Comparison of ENCODE assay signal across 11 mouse cellular contexts in genomic region chr2:84779210-84779609, GRCm38 (mm10). TPM values are rescaled to one million over a fixed set of nuclear protein-coding genes. Genes with fewer than 3 reads are reported as not detected.
A peak's percentile ranks its signal among the peaks of the same experiment; 100 is the strongest.
DNase-seq lines count a peak whose midpoint lies in the region; ATAC-seq lines count a peak whose summit lies in the region.
"Had no signal": no experiment of that assay in that cellular context is flagged by ENCODE, and none has a peak within 500 bp of the region (broad histone marks: within the 10 kb centered on the region; RNA-seq: fewer than 3 reads in every experiment).

No protein-coding gene starts in this region.

- peak; percentile 25 for DNase-seq in embryonic facial prominence, embryonic 11.5 days (ENCODE audit: low spot score)
- DNase-seq in embryonic facial prominence, embryonic 10.5 days (ENCODE audit: low spot score) = no peak
- DNase-seq in lung, postnatal 10 days = peak; percentile 40
- DNase-seq in lung, adult 18-20 months = no peak
- DNase-seq in thymus, postnatal 25 days = peak; percentile 55
- DNase-seq in cerebellum, postnatal 4 days (ENCODE audit: low spot score in 2 of 2) = no peak
- DNase-seq in kidney, postnatal 14 days = no peak
- DNase-seq: kidney, postnatal 36 days had no signal

- no peaks in the 10 kb centered on the region for H3K27me3 ChIP-seq in embryonic facial prominence, embryonic 11.5 days (ENCODE audit: control insufficient read depth, insufficient read depth, low read length)
- no peaks in the 10 kb centered on the region for H3K27me3 ChIP-seq in embryonic facial prominence, embryonic 10.5 days (replicated peaks; ENCODE audit: low read depth, poor library complexity, severe bottlenecking)
- H3K27me3 ChIP-seq: limb, embryonic 15.5 days; neural tube, embryonic 12.5 days had no signal

- 60% methylated on average over 6 of the region's 6 CpGs for WGBS in embryonic facial prominence, embryonic 11.5 days
- WGBS in embryonic facial prominence, embryonic 10.5 days = 65% methylated on average over 6 of the region's 6 CpGs

- no peak overlapping the region for H3K27ac ChIP-seq in embryonic facial prominence, embryonic 11.5 days (replicated peaks; ENCODE audit: low read depth, low read length)
- no peak overlapping the region for H3K27ac ChIP-seq in embryonic facial prominence, embryonic 10.5 days (replicated peaks)
- H3K27ac ChIP-seq: limb, embryonic 15.5 days; neural tube, embryonic 12.5 days had no signal

- no peak overlapping the region for H3K4me2 ChIP-seq in embryonic facial prominence, embryonic 11.5 days (ENCODE audit: low read depth, low read length)
- H3K4me2 ChIP-seq: limb, embryonic 15.5 days; neural tube, embryonic 12.5 days had no signal

- no peaks in the 10 kb centered on the region for H3K36me3 ChIP-seq in embryonic facial prominence, embryonic 11.5 days (replicated peaks; ENCODE audit: control insufficient read depth, insufficient read depth, low read depth, low read length)
- H3K36me3 ChIP-seq in embryonic facial prominence, embryonic 10.5 days (replicated peaks) = no peaks in the 10 kb centered on the region
- H3K36me3 ChIP-seq: limb, embryonic 15.5 days; neural tube, embryonic 12.5 days had no signal

- no peak overlapping the region for H3K4me3 ChIP-seq in embryonic facial prominence, embryonic 11.5 days (ENCODE audit: low read depth, low read length)
- no peak overlapping the region for H3K4me3 ChIP-seq in embryonic facial prominence, embryonic 10.5 days
- H3K4me3 ChIP-seq: limb, embryonic 15.5 days; neural tube, embryonic 12.5 days had no signal

- peaks cover under 1% of the 10 kb centered on the region; the same call in 1 of the 2 replicates for H3K4me1 ChIP-seq in embryonic facial prominence, embryonic 11.5 days (ENCODE audit: control insufficient read depth, insufficient read depth, low read length)
- H3K4me1 ChIP-seq in embryonic facial prominence, embryonic 10.5 days = peaks cover 16% of the 10 kb centered on the region

- no peak overlapping the region for H3K9ac ChIP-seq in embryonic facial prominence, embryonic 11.5 days (replicated peaks; ENCODE audit: low read length)
- H3K9ac ChIP-seq: limb, embryonic 15.5 days; neural tube, embryonic 12.5 days had no signal

- no peak for ATAC-seq in embryonic facial prominence, embryonic 11.5 days (replicated peaks; ENCODE audit: insufficient number of reproducible peaks, low FRiP score, low TSS enrichment, low read depth)
- ATAC-seq in hematopoietic stem cell, adult 5-6 weeks (replicated peaks in 1 of 2; ENCODE audit: insufficient read depth in 1 of 2, low FRiP score in 2 of 2, low TSS enrichment in 1 of 2, low read depth in 1 of 2, poor library complexity in 2 of 2, severe bottlenecking in 2 of 2) = peak; percentile 88

- no peaks in the 10 kb centered on the region for H3K9me3 ChIP-seq in embryonic facial prominence, embryonic 11.5 days (replicated peaks; ENCODE audit: control insufficient read depth, low read length)
- H3K9me3 ChIP-seq in embryonic facial prominence, embryonic 10.5 days = no peaks in the 10 kb centered on the region
- H3K9me3 ChIP-seq: limb, embryonic 15.5 days; neural tube, embryonic 12.5 days had no signal

RNA-seq across cellular contexts. Expression of gene Serping1, which starts 4.0 kb away (rescaled TPM):
- 21.0 and 22.4 TPM in 2 replicates for polyA plus RNA-seq in embryonic facial prominence, embryonic 11.5 days (2014; fragmentation: Nextera tagmentation; extraction: Ambion mirVana)
- 16.6 and 18.7 TPM in 2 replicates for polyA plus RNA-seq in embryonic facial prominence, embryonic 10.5 days (2016; fragmentation: Nextera tagmentation; extraction: Ambion mirVana)
- 0.63 TPM in 1 of 2 replicates, not detected in the other for total RNA-seq in hematopoietic stem cell, adult 5-6 weeks (2017)

RNA-seq across cellular contexts. Expression of gene Ube2l6, which starts 19.4 kb away (rescaled TPM):
- polyA plus RNA-seq in embryonic facial prominence, embryonic 11.5 days (2014; fragmentation: Nextera tagmentation; extraction: Ambion mirVana) = 30.6 and 36.1 TPM in 2 replicates
- 22.7 and 25.8 TPM in 2 replicates for polyA plus RNA-seq in embryonic facial prominence, embryonic 10.5 days (2016; fragmentation: Nextera tagmentation; extraction: Ambion mirVana)
- 39.4 and 43.4 TPM in 2 replicates for total RNA-seq in hematopoietic stem cell, adult 5-6 weeks (2017)

RNA-seq across cellular contexts. Expression of gene Gm19426, which starts 35.8 kb away (rescaled TPM):
- polyA plus RNA-seq in embryonic facial prominence, embryonic 11.5 days (2014; fragmentation: Nextera tagmentation; extraction: Ambion mirVana) = 5.9 and 6.4 TPM in 2 replicates
- 8.0 and 9.5 TPM in 2 replicates for polyA plus RNA-seq in embryonic facial prominence, embryonic 10.5 days (2016; fragmentation: Nextera tagmentation; extraction: Ambion mirVana)
- total RNA-seq in hematopoietic stem cell, adult 5-6 weeks (2017) = 2.0 TPM in 1 of 2 replicates, not detected in the other

RNA-seq across cellular contexts. Expression of gene Smtnl1, which starts 43.2 kb away (rescaled TPM):
- polyA plus RNA-seq in embryonic facial prominence, embryonic 11.5 days (2014; fragmentation: Nextera tagmentation; extraction: Ambion mirVana) = 0.11 and 0.20 TPM in 2 replicates
- 0.21 and 0.27 TPM in 2 replicates for polyA plus RNA-seq in embryonic facial prominence, embryonic 10.5 days (2016; fragmentation: Nextera tagmentation; extraction: Ambion mirVana)
- total RNA-seq in hematopoietic stem cell, adult 5-6 weeks (2017) = 1.1 TPM in 2 replicates
- polyA plus RNA-seq: neural tube, embryonic 12.5 days had no signal

RNA-seq across cellular contexts. Expression of gene Ypel4, which starts 45.4 kb away (rescaled TPM):
- polyA plus RNA-seq in embryonic facial prominence, embryonic 11.5 days (2014; fragmentation: Nextera tagmentation; extraction: Ambion mirVana) = 6.2 and 6.6 TPM in 2 replicates
- polyA plus RNA-seq in embryonic facial prominence, embryonic 10.5 days (2016; fragmentation: Nextera tagmentation; extraction: Ambion mirVana) = 8.1 and 8.9 TPM in 2 replicates
- 0.25 and 0.50 TPM in 2 replicates for total RNA-seq in hematopoietic stem cell, adult 5-6 weeks (2017)

Comparison
In these comparisons a context has a peak if more than half of its experiments do, and no peak if none do; other contexts are left out.
1. DNase-seq: peak in embryonic facial prominence, embryonic 11.5 days (single experiment), lung, postnatal 10 days (single experiment) and thymus, postnatal 25 days (single experiment); none in embryonic facial prominence, embryonic 10.5 days (single experiment), lung, adult 18-20 months (0 of 2), cerebellum, postnatal 4 days (0 of 2) and kidney, postnatal 14 days (single experiment).